Mouse (Mus musculus) hindbrain, embryonic 11.5 days (tissue): ENCODE measurements around the gene Cpn1. TPM values are rescaled to one million over a fixed set of nuclear protein-coding genes. Genes with fewer than 3 reads are reported as not detected.

Experiments
- ATAC-seq: fragments of 200-750 bp; cut with Nextera tagmentation; 2 replicates; pipeline ENCODE4 v1.8.0; 2017; ENCODE audit warnings: mild to moderate bottlenecking, moderate TSS enrichment, moderate library complexity; ENCODE audit not compliant: low FRiP score
- DNase-seq: peaks from one replicate; pipeline ENCODE4 v3.0.0-alpha.2; 2015; ENCODE audit warnings: low spot score
- H3K27ac ChIP-seq: fragments of 300-500 bp; sonication (generic); 2 replicates; pipeline ENCODE4 v1.5.1; 2014; ENCODE audit warnings: mild to moderate bottlenecking, low read depth, low read length
- H3K27me3 ChIP-seq: fragments of 300-500 bp; sonication (generic); 2 replicates; pipeline ENCODE4 v1.6.1; 2014; ENCODE audit warnings: mild to moderate bottlenecking, low read length, moderate library complexity, mixed read lengths; ENCODE audit not compliant: control insufficient read depth, insufficient read depth
- H3K36me3 ChIP-seq: fragments of 300-500 bp; sonication (generic); 2 replicates; pipeline ENCODE4 v1.6.1; 2014; ENCODE audit warnings: mild to moderate bottlenecking, low read length, moderate library complexity, mixed read lengths; ENCODE audit not compliant: control insufficient read depth, insufficient read depth
- H3K4me1 ChIP-seq: fragments of 300-500 bp; sonication (generic); replicated peaks from 2 replicates; pipeline ENCODE4 v1.6.1; 2014; ENCODE audit warnings: low read length, mixed read lengths; ENCODE audit not compliant: control insufficient read depth, insufficient read depth
- H3K4me2 ChIP-seq: fragments of 300-500 bp; sonication (generic); replicated peaks from 2 replicates; pipeline ENCODE4 v1.6.1; 2014; ENCODE audit warnings: mild to moderate bottlenecking, low read depth, low read length
- H3K4me3 ChIP-seq: fragments of 300-500 bp; sonication (generic); 2 replicates; pipeline ENCODE4 v1.5.1; 2014; ENCODE audit warnings: low read depth, low read length
- H3K9ac ChIP-seq: fragments of 300-500 bp; sonication (generic); 2 replicates; pipeline ENCODE4 v1.6.1; 2014; ENCODE audit warnings: low read depth, low read length
- H3K9me3 ChIP-seq: fragments of 300-500 bp; sonication (generic); 2 replicates; pipeline ENCODE4 v1.6.1; 2016; ENCODE audit warnings: low read length; ENCODE audit not compliant: control insufficient read depth
- WGBS: fragments of 180-500 bp; shearing (Covaris S2); extraction: QIAGEN DNeasy Blood & Tissue Kit; methylation state at CpG from one replicate; pipeline ENCODE4 v1.1.7; 2014; 5-methylcytosine and 5-hydroxymethylcytosine counted together
- polyA plus RNA-seq: library from polyadenylated mRNA; unstranded; fragments of >200 nt; fragmentation: Nextera tagmentation; extraction: Ambion mirVana; gene quantifications from 2 replicates; pipeline ENCODE4 v1.2.1, GENCODE M21; 2014

Cpn1 gene
- polyA plus RNA-seq, 1 experiment from 2014 or later: 0.54 TPM

DNA sequence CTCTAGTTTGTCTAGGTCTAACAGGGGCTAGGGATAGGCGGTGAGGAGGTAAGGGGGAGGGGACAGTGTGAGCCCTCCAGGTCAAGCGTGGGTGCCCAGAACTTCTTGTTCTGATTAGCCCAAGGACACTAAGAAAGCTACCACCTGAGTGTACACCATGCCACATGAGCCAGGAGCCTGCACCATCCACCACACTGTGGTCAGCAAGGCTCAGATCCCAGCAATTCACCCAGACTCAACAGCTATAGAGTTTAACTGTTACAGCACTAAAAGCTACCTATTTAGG is 69.0 kb downstream of the Cpn1 start:
- Histone ChIP-seq H3K4me1 (0 out of 2 replicates have a peak, but pooled peaks cover 2% of the 10 kb centered on the region), H3K9me3 (no peaks in the 10 kb centered on the region), H3K36me3 (no peaks in the 10 kb centered on the region), H3K27me3 (no peaks in the 10 kb centered on the region), H3K4me2 (no peak overlapping the region), H3K27ac (no peak overlapping the region), H3K4me3 (no peak overlapping the region), H3K9ac (no peak overlapping the region)
- 78% methylated on average over 2 of the region's 2 CpGs for WGBS
- ATAC-seq (no peak), DNase-seq (no peak)

DNA sequence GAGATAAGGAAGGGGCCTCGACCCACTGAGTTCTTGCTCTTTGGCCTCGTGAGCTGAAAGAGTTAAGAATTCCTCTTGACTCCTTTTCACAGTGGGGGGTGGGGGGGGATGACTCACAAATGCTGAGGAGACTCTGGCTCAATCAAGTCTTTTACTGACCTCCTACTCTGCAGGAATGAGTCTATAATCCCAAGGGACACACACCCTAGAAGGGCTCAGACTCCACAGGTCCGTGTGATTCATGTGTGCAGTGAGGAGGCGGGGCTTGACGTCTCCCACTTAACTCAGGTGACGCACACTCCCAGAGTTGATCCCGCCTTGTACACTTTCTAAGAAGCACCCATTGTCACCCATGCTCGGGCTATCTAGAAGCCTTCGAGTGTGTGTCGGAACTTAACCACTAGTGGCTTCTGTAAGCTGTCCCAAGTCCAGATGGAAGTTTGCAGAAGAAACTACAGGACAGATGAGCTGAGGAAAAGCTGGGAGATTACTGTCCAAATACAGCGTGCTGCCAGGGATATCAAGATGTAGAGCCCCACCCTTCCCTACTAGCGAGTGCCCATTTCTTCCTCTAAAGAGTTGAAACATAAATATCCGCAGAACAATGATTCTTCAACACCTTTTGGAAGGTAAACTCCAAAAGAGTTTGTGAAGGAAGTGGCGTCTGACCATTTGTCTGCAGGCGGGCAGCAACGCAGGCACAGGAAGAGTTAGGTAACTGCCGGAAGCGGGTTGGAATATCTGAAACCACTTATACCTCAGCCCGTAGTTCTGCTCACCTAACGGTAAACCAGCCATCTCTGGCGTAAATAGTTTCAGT is 69.6 kb downstream of the Cpn1 start:
- no peak for DNase-seq
- no peaks in the 10 kb centered on the region for H3K36me3 ChIP-seq
- no peak for ATAC-seq
- H3K27ac ChIP-seq: no peak overlapping the region
- H3K27me3 ChIP-seq: no peaks in the 10 kb centered on the region
- no peak overlapping the region for H3K4me2 ChIP-seq
- 73% methylated on average over 21 of the region's 21 CpGs for WGBS
- 0 out of 2 replicates have a peak, but pooled peaks cover 2% of the 10 kb centered on the region for H3K4me1 ChIP-seq
- no peaks in the 10 kb centered on the region for H3K9me3 ChIP-seq
- H3K9ac ChIP-seq: no peak overlapping the region
- H3K4me3 ChIP-seq: no peak overlapping the region

DNA sequence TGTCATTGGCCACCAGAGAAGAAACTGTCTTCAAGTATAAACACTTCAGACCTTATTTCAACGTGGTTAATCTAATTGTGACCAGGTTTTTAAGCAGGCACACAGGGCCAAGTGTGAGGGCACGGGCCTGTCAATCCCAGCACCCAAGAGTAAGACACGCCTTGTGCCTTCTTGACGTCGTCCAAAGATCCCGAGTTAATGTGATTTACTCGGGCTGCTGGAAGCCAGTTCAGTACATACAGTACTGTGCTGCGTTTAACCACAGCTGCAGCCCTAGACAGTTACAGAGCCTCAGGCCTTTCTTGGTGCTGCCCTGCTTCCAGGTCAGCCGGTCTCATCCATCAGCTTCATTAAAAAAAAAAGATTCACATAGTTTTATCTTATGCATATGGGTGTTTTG is 70.9 kb downstream of the Cpn1 start:
- 65% methylated on average over 9 of the region's 9 CpGs for WGBS
- no peak overlapping the region for H3K4me2 ChIP-seq
- no peaks in the 10 kb centered on the region for H3K36me3 ChIP-seq
- no peak overlapping the region for H3K9ac ChIP-seq
- DNase-seq (no peak), ATAC-seq (no peak)
- H3K4me3 ChIP-seq: no peak overlapping the region
- H3K9me3 ChIP-seq: no peaks in the 10 kb centered on the region
- H3K27ac ChIP-seq: no peak overlapping the region
- no peaks in the 10 kb centered on the region for H3K27me3 ChIP-seq
- H3K4me1 ChIP-seq: 0 out of 2 replicates have a peak, but pooled peaks cover under 1% of the 10 kb centered on the region

DNA sequence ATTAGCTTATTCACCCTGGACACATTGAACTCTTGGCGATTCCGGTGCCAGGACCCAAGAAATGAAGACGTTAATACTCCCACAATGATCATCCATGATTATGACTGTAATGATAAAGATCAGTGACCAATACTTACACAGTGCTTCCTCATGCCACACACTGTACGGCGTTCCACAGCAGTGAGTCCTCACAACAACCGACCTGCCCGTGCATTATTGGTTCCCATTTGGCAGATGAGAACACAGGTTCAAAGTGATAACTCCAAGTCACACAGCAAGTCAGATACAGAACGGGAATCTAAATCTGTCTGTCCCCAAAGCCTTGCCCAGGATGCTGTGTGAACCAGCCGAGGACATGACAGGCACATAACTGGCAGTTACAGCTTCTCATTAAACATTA is 71.4 kb downstream of the Cpn1 start:
- Histone ChIP-seq H3K9ac (no peak overlapping the region), H3K9me3 (no peaks in the 10 kb centered on the region), H3K4me2 (no peak overlapping the region), H3K4me3 (no peak overlapping the region), H3K36me3 (no peaks in the 10 kb centered on the region), H3K27me3 (no peaks in the 10 kb centered on the region), H3K27ac (no peak overlapping the region), H3K4me1 (no peaks in the 10 kb centered on the region)
- DNase-seq (no peak), ATAC-seq (no peak)
- 86% methylated on average over 9 of the region's 9 CpGs for WGBS

DNA sequence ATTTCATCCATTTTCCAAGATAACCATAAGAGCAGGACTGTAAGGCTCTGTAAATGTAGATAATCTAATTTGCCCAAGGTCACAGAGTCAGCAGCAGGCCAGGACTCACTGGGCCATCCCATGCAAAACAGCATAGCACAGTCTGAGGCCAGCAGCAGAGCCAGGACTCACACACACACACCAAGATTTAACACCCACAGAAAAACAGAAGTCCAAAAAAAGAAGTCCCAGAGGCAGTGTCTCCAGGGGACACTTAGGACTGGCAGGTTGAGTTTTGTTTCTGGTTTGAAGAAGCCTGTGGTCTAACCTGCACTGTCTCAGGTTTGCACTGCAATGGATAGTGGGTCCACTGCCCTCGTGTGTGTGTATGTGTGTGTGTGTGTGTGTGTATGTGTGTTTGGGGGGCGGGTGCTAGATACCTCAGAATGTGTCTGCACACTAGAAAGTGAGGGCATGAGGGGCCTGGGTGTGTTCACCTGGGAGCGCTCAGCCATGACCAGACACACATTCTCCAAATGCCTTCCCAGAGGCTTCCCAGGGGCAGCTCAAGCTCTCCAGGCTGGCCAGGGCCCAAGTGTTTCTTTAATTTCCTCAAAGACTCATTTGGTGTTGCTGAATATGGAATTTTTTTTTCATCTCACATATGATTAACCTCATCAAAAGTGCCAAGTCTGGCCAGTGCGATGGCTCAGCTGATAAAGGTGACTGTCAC is 73.4 kb downstream of the Cpn1 start:
- Histone ChIP-seq H3K4me1 (no peaks in the 10 kb centered on the region), H3K4me3 (no peak overlapping the region), H3K9ac (no peak overlapping the region), H3K27me3 (no peaks in the 10 kb centered on the region), H3K4me2 (no peak overlapping the region), H3K27ac (no peak overlapping the region), H3K9me3 (no peaks in the 10 kb centered on the region), H3K36me3 (no peaks in the 10 kb centered on the region)
- DNase-seq (no peak), ATAC-seq (no peak)
- WGBS: 87% methylated on average over 4 of the region's 4 CpGs

DNA sequence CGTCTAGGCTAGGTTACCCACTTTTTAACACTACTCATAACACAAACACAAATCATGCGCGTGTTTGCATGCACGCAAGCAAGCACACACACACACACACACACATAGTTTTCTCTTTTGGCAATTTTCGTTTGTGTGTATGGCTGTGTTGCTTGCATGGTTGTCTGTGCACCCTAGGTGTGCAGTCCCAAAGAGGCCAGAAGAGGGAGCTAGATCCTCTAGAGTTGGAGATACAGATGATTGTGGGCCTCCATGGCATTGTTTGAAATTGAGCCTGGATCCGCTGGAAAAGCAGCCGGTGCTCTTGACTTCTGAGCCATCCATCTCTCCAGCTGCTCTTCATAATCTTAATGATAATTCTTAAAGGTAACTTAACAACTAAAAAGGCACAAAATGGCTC is 79.9 kb downstream of the Cpn1 start:
- no peaks in the 10 kb centered on the region for H3K4me1 ChIP-seq
- no peak for DNase-seq
- ATAC-seq: no peak
- H3K9ac ChIP-seq: no peak overlapping the region
- H3K27ac ChIP-seq: no peak overlapping the region
- WGBS: 98% methylated on average over 7 of the region's 7 CpGs
- no peaks in the 10 kb centered on the region for H3K27me3 ChIP-seq
- no peak overlapping the region for H3K4me2 ChIP-seq
- no peak overlapping the region for H3K4me3 ChIP-seq
- no peaks in the 10 kb centered on the region for H3K36me3 ChIP-seq
- H3K9me3 ChIP-seq: no peaks in the 10 kb centered on the region

Other genes starting within 250 kb of the Cpn1 start
- 13.9 and 14.5 TPM in 2 replicates for gene Cutc, start 233.6 kb downstream of the Cpn1 start, polyA plus RNA-seq
- gene Cox15, start 233.6 kb downstream of the Cpn1 start, polyA plus RNA-seq: 9.3 and 12.9 TPM in 2 replicates
- 0.03 and 0.09 TPM in 2 replicates for gene Abcc2, start 204.4 kb downstream of the Cpn1 start, polyA plus RNA-seq
- 12.2 and 13.5 TPM in 2 replicates for gene Dnmbp, start 46.4 kb downstream of the Cpn1 start, polyA plus RNA-seq
- gene Cyp2c23, start 42.7 kb upstream of the Cpn1 start, polyA plus RNA-seq: not detected in 2 replicates
- 15.8 and 18.7 TPM in 2 replicates for gene Erlin1, start 83.2 kb upstream of the Cpn1 start, polyA plus RNA-seq
- gene Chuk, start 120.9 kb upstream of the Cpn1 start, polyA plus RNA-seq: 58.7 and 61.0 TPM in 2 replicates
- gene Cwf19l1, start 149.3 kb upstream of the Cpn1 start, polyA plus RNA-seq: 38.9 and 40.5 TPM in 2 replicates
- gene Bloc1s2, start 159.9 kb upstream of the Cpn1 start, polyA plus RNA-seq: 125 and 127 TPM in 2 replicates
- 0.31 and 0.37 TPM in 2 replicates for gene Pkd2l1, start 205.9 kb upstream of the Cpn1 start, polyA plus RNA-seq
- 0.70 and 1.1 TPM in 2 replicates for gene Scd3, start 216.7 kb upstream of the Cpn1 start, polyA plus RNA-seq